Mouse (Mus musculus): ENCODE results near the gene Gpatch1.

DNA sequence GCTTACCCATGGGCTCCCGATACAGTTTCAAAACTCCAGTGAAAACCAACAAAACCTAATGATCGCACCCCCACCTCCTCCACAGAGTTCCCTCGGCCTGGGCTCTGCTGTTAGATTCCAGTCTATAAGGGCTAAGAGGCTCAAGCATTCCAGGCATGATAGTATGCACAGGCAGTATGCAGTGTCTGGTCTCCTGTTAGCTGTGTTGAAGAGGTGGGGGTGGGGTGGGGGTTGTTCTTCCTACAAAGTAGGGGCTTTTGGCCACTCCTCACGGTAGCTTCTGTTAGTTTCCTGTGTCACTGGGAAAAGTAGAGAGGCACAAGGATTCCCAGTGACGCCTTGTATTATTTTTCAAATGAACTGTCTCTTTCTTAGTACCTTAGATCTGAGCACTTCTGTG, 44.0 kb upstream of the Gpatch1 start:
- TF ChIP-seq CTCF (IDR thresholded peaks at IDR 0.05; ENCODE audit: low read depth, low read length) (no peak), EP300 (IDR thresholded peaks at IDR 0.05; ENCODE audit: insufficient read depth, low read depth, low read length) (no peak), POLR2A (IDR thresholded peaks at IDR 0.05; ENCODE audit: insufficient read depth, low read length) (no peak)

Measured in ES-Bruce4 (cell line).